Mouse (Mus musculus) kidney, adult 9 months (tissue): ENCODE data around the gene Vps9d1.
"Not testable (repeated sequence)": the region's sequence is repeated elsewhere in the genome, so short reads cannot be mapped to it uniquely, and the experiment has no call there.

Experiments used
- DNase-seq: peaks from one replicate; pipeline ENCODE4 v3.0.0; 2022

The Vps9d1 gene

DNA sequence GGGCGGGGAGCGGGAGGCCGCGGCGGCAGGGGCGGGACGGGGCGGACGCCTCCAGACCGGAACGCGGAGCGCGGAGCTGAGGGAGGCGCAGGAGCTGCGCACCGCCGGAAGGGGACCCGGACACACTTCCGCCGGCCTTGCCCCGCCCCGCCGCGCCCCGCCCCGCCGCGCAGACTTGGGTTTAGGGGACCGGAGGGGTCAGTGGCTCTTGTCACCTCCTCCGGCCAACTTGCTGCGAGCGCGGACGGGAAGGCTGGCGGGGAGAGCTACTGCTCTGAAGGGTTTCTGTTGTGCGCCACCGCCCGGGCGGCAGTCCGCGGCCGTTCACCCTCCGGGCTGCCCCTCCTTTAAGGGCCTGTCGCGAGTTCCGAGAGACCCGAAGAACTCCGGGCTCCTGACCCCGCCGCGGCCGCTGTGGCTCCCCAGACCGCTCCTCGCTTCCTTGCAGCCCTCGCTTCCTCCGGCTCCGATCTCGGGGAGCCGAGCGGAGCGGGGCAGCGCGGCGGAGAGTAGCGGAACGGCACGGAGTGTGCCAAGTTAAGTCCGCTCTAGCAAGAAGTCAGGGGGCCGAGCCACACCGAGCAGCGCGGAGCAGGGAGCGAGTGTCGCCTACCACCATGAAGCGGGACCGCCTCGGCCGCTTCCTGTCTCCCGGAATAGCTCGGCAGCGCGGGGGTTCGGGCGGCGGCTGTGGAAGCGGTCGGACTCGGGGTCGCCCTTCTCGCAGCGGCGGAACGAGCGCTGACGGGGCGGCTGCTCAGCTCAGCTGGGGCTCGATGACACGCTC, at the start of gene Vps9d1, which contains the start of gene Zfp276:
TSS of gene Vps9d1 (minus strand) at position 250 of the 787 bp plus-strand sequence.
TSS of gene Zfp276 (plus strand) at position 97 of the 787 bp plus-strand sequence.
- peak; percentile 80 for DNase-seq

DNA sequence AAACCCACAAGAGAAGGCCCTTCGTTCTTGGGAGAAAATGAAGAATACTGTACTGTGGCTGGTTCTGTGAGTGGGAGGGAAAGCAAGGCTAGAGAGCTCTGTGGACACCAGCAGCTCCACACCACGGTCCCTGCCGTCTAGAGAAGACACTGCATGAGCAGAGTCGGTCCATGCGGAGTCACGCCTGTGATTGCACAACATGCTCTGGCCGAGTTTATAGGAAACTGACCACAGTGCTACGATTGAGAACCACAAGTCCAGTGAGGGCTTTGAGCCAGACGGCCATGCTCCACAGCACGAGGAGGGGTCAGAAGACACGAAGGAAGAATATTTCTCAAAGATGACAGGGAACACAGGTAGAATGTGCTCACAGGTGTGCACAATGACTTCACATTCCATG, 44.2 kb upstream of the Vps9d1 start:
- peak; percentile 16 for DNase-seq

DNA sequence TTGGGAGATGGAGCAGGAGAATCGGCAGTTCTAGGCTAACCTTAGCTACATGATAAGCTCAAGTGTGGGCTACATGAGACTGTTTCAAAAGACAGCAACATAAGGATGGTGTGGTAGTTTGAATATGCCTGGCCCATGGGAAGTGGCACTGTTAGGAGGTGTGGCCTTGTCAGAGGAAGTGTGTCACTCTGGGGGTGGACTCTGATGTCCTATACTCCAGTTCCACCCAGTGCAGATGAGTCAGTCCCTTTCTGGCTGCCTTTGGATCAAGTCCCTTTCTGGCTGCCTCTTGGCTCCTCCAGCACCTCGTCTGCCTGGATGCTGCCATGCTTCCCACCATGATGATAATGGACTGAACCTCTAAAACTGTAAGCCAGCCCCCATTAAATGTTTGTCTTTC, 38.6 kb upstream of the Vps9d1 start:
- no peak for DNase-seq

DNA sequence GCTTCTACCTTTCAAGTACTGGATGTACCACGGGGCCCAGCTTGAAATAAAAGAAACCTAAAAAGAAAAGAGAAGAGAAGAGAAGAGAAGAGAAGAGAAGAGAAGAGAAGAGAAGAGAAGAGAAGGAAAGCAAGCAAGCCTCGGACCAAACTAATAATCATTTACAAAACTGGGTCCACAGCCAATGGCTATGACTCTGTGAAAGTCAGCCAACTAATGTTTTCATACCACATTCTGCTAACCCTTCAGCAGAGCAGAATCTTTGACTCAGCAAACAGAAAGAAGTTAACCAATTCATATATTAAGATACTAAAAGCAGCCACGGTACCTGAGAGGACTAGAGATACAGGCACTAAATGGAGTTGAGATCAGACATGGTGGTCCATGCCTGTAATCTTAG, 38.1 kb upstream of the Vps9d1 start:
- DNase-seq, result peak; percentile 69

DNA sequence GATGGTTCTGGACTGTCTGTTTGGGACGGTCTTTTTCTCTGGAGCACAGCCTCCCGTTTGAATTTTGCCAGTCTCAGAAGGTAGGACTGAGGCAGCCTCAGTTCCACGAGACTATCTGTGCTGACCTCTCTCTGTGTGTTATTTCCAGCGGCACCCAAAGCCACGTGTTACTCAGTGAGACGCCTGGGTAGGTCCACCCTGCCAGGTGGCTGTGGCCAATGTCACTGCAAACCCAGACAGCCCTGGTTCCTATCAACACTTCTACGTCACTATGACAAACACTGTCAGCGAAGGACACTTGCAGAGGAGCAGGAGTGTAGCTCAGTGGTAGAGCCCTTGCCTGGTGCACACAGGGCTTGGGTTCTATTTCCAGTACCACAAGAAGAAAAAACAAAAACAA, 37.6 kb upstream of the Vps9d1 start:
- DNase-seq, result no peak

DNA sequence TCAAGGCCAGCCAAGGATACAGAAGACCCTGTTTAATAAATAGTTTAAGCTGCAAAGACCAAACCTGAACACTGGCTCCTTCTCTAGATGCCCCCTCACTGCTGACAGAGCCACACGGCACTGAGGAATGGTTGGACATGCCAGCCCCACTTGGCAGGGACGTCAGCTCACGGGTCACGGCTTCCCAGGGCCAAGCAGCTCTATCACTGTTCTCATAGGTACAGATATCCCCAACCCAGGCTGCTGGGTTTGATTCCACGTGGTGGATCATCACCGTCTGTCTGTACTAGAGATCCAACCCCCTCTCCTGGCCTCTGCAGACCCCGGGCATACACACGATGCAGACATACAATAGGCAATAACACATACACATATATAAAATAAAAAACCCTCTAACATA, 36.5 kb upstream of the Vps9d1 start:
- no peak for DNase-seq

DNA sequence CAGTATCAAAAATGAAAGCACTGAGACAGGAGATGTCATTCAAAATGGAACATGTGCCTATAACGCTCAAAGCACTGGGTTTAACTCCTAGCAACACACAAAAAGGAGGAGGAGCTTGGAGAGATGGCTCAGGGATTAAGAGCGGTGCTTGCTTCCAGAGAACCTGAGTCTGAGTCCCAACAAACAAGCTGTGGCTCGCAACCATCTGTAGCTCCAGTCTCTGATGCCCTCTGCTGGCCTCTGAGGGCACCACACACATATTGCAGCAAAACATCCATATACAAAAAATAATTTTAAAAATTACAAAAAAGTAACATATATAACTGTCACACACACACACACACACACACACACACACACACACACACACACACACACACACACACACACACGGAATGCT, 36.0 kb upstream of the Vps9d1 start:
- peak; percentile 56 for DNase-seq

DNA sequence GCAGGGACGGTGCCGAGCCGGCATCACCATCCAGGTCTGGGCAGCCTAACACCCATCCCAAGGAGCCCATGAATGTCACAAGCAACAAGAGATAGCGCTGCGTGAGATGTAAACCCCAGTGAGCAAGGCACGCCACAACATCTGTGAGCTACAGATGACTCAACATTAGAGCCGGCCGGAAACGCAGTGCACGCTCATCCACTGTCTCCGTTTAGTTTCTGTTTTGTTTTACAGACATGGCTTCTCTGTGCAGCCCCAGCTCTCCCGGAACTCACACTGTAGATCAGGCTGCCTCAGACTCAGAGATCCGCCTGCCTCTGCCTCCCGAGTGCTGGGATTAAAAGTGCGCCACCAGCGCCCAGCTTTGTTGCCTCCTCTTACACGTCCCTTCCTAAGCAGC, 33.2 kb upstream of the Vps9d1 start:
- no peak for DNase-seq

DNA sequence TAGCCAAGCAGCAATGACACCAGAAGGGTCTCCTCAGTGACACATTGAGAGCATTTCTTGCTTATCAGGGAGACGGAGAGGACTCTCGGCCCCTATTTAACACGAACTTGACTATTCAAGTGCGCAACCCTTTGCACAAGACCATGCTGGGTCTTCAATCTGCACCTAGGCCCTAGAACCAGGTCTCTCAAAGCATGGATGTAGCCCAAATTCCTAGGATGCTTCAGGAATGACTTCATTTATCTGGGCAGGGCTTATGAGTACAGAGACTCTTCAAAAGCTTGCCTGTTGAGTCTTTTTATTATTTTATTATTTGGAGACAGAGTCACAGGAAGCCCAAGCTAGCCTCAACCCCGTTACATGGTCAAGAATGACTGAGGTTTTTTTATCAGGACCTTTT, 30.3 kb upstream of the Vps9d1 start:
- DNase-seq, result no peak

DNA sequence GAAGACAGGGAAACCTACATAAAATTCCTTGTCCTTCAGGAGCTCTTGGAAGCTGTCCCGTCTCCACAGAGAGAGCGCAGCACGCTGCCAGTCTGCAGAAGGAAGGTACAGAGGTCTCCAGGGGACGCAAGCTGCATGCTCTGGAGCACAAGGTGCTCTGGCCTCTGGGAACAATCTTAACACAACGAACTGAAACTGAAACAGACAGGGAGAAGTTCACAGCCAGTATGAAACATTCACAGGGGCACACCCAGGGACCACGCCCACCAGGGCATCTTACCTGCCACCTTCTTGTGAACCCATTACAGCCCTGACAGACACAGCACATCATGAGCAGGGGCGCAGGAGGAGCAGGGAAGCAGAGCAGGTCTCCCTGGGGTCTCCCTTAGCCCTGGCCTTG, 29.8 kb upstream of the Vps9d1 start:
- no peak for DNase-seq

DNA sequence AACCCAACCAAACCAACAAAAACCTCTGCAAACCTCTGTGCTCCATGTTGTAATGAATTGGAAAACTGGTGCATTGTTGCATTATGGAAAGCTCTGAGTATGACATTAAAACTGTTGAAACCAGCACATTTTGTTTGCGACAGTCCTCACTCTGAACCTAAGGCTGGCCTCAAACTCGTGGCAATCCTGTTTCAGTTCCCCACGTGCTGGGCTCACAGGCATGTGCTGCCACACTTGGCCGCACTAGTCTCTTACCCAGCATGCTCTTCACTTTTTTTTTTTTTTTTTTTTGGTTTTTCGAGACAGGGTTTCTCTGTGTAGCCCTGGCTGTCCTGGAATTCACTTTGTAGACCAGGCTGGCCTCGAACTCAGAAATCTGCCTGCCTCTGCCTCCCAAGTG, 28.8 kb upstream of the Vps9d1 start:
- not testable (repeated sequence) for DNase-seq

DNA sequence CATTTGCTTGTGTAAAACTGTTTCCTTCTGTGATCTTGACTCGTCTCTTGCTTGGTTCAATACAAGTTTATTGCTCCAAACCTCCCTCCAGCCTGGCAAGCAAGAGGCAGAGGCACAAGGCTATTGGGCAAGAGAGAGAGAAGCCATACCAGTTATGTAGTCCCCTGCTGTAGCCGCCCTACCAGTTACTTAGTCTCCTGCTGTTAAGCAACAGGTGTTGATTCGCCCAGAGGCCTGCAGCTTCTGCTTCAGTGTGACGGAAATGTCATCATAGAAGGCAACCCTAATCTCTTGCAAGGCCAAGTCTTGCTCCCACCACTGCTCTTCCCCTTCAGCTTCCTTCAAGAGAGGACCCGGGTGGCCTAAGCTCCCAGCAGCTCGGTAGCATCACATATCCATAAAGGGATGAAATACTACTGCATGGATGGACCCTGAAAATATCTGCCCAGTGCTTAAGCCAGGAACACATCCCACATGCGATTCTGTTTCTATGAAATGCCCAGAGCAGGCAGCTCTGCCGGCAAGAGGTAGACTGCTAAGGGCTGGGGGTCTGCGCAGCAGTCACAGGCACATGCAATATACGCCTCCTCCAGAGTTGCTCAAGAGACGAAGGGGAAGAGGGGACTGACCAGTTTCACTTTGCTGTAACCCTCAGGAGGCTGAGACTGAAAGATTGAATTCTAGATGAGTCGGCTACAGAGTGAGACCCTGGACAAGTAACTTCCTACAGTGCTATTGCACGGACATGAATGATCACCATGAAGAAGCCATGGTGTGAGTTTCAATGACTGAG, 26.4 kb upstream of the Vps9d1 start:
- DNase-seq, result no peak

DNA sequence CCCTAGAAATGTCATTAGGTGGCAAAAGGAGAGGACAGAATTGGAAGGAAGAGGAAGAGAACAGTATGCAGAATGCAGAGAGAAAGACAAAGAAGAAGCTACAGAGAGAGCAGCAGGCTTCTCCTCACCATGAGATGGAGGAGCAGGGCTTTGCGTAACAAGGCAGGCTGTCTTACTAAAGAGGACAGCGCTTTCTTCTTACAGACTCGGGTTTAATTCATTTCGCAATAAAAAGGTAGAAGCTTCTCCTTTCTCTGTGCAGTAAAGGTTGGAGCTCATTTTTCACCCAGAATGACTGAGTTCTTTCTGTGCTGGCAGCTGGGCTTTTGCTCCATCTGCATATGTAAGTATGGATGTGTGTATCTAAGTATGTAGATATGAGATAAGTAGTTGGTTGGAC, 25.7 kb upstream of the Vps9d1 start:
- no peak for DNase-seq

DNA sequence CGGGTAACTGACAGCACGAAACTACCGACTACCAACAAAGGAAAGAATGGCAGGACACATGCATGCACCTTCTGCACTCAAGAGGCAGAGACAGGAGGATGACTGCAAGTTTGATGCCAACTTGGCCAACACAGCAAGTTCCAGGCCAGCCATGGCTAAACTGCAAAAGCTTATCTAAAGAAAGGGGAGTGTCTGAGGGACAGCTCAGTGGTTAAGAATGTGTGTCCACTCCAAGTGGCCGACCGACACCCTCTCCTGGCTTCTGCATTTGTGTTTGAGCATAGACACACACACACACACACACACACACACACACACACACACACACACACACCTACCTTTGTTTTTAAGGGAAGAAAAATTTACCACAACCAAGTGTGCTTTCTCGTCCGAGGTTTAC, 24.3 kb upstream of the Vps9d1 start:
- DNase-seq, result no peak

DNA sequence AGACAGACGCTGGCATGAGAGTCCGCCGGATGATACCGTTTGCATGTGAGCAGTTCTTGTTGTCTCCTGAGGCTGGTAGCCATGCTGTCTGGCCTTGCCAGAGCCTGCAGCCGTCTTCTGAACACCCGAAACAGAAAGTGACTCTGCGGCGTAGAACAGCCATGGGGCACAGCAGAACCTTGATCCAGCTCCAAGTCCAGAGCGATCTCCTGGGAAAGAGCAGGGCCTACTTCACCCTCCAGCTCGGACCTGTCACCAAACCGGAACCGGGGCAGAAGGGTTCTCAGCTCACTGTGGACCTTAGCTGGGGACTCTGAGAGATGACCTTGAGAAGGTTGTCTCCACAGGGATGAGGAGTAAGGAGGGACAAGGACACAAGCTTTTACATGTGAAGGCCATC, 20.9 kb upstream of the Vps9d1 start:
- DNase-seq, result no peak

DNA sequence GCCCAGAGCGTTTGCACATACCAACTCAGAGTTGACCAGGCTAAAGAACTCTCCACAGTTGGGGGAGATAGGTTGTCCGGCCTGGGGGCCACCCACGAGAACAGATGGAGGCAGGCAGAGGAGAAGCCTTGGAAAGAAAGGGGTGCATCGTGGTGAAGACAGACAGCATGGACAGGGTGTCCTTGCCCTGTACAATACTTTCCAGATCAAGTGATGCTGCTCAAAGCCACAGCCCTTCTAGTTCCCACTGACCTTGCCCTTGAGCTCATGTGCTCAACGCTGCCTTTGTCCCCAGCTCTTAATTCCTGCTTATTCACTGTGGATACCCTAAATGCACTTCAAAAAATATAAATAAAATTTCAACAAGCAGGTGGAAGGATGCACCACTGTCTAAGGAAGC, 20.3 kb upstream of the Vps9d1 start:
- DNase-seq, result no peak

DNA sequence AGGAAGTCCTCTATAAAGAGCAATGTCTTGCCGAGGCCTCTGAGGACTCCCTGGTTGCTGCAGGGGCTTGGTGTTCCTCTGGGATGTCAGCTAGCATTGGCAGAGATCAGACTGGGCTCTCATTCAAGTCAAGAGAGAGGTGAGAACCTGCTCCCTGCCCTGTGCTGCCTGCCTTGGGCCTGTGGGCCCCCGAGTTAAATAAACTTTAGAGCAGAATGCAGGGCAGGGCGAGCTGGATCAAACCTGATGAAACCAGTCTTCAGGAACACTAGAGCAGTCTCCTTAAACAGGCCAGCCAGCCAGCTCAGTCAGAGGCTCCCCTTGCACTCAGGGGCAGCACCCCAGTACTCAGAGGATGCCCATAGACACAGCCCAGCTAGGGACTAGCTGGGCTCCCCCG, 17.8 kb upstream of the Vps9d1 start:
- DNase-seq, result peak; percentile 46

DNA sequence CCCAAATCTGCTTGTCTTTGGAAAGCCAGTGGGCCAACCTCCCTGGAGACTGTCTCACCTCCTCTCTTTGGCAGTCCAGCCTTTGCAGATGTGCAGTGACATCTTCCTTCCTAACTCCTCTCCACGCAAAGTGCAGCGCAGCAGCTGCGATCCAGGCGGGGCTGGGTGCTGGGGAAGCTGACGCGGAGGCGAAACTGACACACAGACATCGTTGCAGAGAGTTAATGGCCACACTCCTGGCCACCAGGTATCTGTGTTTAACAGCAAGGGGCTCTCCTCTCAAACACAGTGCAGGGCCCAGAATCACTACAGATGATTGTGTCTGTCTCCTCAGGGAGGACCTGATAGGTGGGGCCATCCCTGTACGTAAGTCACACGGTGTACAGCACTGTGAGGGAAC, 17.0 kb upstream of the Vps9d1 start:
- no peak for DNase-seq

DNA sequence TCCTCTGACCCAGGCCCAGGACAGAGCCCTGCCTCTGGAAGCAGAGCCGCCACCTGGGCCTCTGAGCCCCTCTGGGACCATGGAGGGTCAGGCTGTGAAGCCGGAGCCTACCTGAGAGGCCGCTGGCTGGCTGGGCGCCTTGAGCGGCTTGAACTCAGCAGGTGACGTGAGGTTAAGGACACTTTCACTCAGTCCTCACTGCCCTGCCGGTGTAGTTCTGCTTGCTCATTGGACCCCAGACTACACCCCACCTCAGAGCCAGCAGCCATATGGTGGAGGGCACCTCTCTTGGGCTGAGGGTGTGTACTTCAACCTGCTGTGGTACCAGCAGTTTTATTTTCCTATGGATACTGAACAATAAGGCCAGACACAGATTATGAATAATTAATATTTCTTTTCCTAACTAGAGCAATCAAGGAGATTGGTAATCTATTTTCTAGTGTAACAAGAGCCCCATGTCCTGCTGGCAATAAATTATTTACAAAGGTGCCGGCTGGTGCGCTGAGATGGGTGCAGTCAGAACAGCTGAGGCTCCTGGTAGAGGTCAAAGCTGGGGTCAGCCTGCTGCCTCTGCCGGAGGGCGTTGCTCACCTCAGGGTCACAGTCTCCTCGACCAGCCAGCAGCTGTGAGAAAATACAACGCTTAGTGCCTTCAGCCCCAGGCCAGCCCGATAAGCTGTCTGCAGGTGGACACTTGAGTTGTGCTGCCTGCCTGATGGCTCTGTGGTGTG, 13.9 kb upstream of the Vps9d1 start:
- DNase-seq, result peak; percentile 77

DNA sequence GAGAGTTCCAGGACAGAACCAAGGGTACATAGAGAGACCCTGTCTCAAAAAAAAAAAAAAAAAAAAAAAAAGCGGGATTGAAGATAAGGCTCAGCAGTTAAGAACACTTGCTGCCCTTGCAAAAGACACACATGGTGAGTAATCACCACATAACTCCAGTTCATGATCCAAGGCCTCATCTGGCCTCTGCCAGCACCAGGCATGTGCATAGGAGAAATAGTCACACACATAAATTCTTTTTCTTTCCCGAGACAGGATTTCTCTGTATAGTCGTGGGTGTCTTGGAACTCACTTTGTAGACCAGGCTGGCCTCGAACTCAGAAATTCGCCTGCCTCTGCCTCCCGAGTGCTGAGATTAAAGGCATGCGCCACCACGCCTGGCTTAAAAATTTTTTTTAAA, 3.4 kb upstream of the Vps9d1 start:
- not testable (repeated sequence) for DNase-seq

DNA sequence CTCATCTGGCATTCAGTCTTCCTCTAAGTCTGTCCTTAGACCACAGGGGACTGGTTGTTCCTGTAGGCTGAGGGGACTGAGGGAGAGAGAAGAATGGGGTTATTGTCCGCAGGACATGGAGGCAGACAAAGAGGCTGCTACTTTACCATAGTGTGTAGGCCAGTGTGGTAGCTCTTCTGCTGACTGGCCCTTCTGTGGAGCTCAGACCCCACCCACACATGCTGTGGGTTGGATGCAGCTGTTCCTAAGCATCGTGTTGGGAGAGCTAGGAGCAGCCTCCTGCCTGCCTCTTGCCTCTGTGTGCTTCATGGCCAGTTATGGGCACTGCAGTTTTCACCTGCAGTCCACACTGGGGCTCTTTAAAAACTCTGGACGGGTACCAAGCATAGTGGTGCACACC, 3.0 kb upstream of the Vps9d1 start:
- no peak for DNase-seq

DNA sequence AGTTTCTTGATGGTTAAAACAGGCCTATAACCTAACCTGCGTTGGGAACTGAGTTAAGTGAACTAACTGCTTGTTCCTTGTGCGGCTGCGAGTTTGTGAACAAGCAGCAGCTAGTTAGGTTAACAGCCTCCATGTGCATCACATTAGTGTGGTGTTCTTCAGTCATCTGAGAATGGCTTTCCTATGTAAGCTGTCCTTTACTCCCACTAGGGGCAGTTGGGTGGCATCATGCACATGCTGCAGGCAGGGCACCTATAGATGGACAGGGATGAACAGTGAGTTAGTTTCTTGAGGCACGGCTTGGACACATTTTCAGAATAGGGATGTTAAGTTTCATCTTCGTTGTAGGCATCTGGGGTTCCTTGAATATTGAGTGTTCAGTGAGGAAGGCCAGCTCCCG, 1.0 kb upstream of the Vps9d1 start:
- no peak for DNase-seq

DNA sequence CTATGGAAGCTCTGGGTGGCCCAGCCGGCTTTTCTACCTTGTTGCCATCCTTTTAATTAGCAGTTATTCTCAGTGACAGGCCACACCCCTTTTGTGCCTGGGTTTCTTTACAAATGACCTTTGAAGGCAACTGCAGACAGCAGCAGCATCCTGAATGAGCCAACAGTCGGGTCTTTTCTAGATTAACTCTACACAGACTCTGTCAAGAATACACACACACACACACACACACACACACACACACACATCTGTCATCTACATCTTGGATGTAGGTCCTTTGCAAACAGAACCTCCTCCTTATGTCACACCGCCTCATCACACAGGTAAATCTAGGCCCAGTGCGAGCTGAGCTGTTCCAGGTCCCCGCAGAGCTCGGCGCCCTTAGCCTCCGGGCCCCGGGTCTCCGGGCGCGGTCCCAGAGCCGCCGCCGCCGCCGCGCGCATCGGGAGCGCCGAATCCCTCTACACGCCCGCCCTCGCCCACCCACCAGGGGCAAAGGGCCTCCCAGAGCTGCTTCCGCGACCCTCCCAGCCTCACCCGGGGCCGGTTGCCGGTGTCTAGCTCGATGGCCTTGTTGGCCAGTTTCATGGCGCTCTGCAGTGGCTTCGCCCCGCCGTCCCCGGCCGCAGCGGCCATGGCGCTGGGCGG, 573 bp downstream of the Vps9d1 start:
- peak; percentile 46 for DNase-seq
